Mouse (Mus musculus) cerebellum, adult 18-20 months (tissue): ENCODE measurements around the gene Rfx8.
"Not testable (repeated sequence)": the region's sequence is repeated elsewhere in the genome, so short reads cannot be mapped to it uniquely, and the experiment has no call there.

ENCODE experiments used
- DNase-seq, 2 experiments: peaks; one replicate each; pipeline ENCODE4 v3.0.0; 2021

Rfx8 gene

GRCm38 (mm10) chr1:39688573-39688972 is 32.2 kb downstream of the Rfx8 start:
- no peak for DNase-seq

GRCm38 (mm10) chr1:39687279-39687678 is 33.5 kb downstream of the Rfx8 start:
- DNase-seq = no peak

DNA sequence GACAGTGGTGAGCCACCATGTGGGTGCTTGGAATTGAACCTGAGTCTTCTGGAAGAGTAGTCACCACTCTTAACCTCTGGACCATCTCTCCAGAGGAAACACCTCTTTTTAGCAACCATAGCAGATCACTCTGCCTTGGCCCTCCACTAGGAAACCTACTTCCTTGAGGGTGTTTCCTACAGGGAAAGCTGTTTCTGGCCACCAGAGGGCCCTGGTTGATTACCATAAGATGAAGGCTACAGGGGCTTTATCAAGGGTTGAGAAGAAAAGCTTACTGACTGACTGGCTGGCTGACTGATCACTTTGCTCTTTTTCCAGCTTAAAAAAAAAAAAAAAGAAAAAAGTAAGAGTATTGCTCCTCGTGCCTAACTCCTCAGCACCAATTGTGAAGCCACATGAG is 35.0 kb downstream of the Rfx8 start:
- DNase-seq = peak; percentile 56 to 76

DNA sequence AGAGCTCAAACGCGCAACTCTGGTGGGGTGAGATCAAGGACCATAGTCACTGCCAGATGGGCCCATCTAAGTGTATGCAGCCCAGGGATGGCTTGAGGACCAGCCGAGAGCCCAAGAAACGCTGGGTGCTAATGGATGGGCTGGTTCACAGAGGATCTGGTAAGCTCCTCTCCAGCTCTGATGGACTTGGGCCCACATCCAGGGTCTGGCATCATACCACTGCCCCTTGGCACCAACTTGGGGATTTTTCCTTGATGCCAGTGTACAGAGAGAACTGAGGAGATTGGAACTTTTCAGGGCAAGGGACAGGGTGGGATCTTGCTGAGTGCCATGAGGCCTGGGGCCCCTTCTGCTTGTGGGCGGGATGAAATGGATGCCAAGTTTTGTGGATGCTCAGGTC is 39.2 kb downstream of the Rfx8 start:
- no peak for DNase-seq

- no peak for DNase-seq
These were observed 40.3 kb downstream of the Rfx8 start for GRCm38 (mm10) chr1:39680546-39680945.

DNA sequence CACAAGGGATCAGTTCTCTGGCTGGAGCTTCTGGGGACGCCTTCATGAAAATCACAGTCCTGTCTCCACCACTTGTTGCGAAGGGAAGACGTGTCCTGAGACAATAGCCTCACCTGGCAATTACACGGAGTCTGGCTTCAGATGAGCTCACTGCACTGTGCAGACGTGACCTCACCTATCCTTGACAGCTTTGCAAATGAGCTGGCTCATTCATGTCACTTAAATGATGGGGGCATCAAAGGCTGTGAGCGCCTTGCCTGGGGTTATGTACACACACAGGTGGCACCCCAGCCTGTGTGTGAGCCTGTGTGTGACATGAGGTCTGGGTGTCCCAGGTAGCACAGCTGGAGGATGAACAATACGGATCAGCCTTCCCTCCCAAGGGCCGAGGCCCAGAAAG is 41.9 kb downstream of the Rfx8 start:
- no peak for DNase-seq

DNA sequence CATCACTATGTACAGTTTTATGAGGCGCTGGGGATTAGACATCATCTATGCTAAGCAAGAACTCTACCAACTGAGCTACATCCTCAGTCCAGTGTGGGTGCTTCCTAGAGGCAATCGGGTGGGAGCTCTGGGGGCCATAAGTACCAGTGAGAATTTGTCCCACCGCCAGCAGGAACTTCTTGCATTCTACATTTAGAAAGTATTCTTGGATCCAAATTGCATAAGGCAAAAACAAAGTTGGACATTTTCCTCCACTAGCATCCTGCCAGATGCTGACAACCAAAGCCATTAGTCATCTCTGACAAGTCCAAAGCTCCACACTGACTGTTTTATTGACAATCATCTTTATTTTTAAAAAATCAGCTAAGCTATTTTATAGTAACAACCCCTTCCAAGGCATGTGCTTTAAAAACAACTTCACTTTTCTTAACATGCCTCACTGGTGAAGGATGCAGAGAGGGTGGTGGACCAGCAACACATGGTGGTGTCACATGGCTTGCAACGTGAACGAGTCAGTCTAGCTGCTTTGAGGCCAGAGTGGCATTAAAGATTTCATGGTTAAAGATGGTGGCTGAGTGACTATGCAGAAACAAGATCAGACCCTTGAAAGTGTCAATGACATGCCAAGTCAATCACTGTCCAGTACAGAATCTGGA is 44.4 kb downstream of the Rfx8 start:
- no peak for DNase-seq

- DNase-seq = no peak
These were observed 48.3 kb downstream of the Rfx8 start for GRCm38 (mm10) chr1:39672362-39673105.

DNA sequence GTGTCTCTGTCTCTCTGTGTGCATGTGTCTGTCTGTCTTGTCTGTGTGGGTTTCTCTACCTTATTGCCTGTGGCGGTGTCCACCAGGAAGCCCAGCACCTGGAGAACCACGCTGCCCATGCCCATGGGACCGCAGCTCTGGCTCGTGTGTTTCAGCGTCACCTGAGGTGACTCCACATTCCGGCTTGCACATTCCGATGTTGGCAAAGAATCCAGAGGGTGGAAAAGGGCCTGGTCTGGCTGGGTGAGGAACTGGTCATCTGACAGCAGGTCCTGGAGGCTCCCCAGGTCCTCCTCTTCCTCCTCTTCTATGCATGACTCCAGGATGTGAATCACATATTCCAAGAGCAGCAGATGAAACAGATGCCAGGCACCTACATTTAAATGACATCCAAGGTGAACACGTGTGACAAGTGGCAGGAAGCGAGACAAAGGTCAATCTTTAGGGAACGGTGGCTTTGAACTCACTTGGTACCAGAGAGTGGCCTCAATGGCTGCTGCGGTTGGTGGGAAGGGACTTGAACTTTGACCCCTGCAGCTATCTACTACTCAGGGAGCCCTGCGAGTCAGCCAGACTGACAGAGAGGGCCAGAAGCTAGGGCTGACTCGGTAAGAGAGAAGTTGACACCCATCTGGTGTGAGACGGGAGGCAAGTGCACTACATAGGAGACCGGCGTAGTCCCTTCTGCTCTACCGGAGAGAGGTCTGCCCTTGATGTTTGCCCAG is 50.4 kb downstream of the Rfx8 start:
- no peak for DNase-seq

DNA sequence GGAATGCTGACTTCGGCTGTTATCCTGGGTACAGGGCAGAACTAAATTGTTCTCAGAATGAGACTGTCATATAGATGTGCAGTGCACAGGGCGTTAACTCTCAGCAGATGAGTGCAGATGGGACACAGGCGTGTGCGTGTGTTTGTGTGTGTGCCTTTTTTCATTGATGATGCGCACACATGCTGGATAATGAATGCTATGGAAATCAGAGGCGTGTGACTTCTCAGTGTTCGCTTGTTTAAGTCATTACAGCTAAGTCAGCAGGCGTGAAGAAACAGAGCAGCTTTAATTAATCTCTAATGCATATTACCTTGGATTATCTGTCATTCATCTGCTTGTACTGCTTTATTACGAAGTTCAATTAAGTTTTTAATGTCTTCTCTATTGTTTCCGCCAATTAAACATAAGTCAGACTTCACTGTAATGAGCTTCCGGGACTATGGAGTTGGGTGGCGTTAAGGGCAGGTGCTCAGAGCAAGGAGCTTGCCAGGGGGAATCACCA is 54.0 kb downstream of the Rfx8 start:
- DNase-seq = no peak

DNA sequence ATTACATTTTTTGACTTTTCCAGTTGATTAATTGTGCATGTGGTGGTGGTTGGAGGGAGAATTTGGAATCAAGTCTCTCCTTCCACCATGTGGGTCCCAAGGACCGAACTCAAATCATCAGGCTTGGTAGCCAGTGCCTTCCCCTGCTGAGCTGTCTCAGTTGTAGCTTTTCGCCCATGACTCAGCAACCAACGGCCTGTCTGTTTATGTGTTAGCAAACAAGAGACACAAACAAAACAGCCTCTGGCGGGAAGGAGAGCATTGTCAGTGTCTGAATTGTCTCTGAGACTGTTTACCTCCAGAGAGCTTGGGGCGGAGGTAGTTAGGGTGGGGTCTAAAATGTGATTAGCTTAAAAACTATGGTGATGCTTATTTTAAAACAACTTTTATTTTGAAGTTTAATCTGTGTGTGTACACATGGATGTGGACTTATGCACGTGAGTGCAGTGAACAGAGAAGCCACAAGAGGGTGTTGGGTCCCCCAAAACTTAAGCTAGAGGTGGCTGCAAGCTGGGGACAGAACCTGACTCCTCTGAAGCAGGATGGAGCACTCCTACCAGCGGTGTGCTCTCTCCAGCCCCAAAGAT is 56.7 kb downstream of the Rfx8 start:
- DNase-seq = no peak

GRCm38 (mm10) chr1:39663050-39663449 is 57.7 kb downstream of the Rfx8 start:
- DNase-seq = no peak

- DNase-seq = no peak
These were observed 63.7 kb downstream of the Rfx8 start for GRCm38 (mm10) chr1:39656976-39657529.

GRCm38 (mm10) chr1:39654901-39655300 is 65.9 kb downstream of the Rfx8 start:
- DNase-seq = not testable (repeated sequence)

- no peak for DNase-seq
These were observed 67.8 kb downstream of the Rfx8 start for GRCm38 (mm10) chr1:39653028-39653427.

DNA sequence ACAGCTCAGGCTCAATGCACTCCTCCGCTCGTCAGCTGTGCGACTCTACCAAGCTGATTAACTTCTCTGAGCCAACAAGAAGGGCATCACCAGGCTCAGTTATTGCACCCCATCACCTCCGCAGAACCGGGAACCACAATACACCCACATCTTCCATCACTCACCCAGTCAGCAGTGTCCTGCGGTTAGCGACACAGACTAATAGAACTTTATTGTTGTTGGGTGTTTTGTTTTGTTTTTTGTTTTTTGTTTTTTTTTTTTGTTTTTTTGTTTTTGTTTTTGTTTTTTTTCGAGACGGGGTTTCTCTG is 69.6 kb downstream of the Rfx8 start, which contains the start of gene Creg2:
Gene Creg2 (minus strand): TSS at position 234 of the 308 bp plus-strand sequence.
- DNase-seq = no peak

DNA sequence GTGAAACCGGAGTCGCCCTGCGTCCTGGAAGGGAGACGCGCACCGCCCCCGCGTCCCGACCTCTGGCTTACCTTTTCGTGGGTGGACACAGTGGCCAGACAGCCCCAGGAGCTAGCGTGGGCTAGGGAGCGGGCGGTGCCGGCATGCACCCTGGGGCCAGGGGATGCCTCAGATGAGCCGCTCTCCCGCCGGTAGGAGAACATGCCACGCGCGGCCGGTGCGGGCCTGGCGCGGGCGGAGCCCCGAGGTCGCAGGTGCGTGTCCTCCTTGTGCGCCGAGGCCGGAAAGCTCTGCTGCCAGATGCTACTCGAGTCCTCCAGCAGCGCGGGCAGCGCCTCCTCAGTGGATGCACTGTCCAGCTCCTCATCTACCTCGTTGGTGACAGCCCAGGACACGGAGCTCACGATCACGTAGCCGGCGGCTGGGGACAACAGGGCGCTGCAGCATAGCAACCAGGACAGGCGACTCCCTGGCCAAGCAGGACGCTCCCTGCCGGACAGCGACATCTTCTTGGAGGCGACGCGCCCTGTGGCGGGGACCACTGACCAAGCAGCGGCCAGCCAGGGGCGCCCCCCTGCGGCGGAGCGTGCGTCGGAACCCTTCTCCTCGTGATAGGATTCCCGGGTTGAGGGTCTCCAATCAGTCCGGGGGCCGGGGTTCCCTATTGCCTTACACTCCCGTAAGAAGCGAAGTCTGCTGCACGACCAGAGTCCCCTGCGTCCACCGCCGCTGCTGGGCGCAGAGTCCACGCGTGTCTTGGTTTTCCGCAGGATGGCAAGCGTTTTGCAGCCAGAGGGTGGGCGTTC is 70.2 kb downstream of the Rfx8 start:
- peak; percentile 56 to 64 for DNase-seq

DNA sequence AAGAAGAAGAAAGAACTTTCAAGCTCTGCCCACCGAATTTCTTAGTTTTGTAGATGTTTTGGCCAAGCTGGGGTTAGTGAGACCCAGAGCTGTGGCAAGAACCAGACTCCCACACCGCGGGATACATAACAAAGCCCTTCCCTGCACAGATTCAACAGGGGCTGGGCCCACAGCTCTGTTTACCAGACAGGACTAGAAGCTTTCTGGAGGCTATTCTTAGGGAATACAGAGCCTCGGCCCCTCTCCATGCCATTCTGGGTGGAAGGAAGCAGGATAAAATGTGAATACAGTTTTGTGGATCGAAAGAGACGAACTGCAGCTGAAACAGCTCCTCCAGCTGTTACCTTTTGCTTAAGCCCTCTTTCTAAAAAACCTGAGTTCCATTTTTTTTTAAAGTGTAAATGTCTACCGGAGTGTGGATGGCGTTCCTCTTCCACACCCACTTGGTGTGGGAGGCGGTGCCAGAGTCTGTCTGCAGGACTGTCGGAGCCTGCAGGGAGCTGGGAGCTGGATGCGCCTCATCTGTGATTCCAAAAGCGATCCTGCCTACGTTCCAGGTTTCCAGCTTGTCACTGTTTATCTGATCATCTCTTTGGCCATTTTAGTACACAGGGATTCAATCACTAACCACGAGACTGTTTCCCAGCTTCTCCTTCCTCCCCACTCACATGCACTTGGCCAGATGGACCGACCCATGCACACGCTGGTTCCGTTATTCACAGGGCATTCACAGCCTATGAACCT is 70.9 kb downstream of the Rfx8 start:
- DNase-seq = peak; percentile 6 to 12

- DNase-seq = no peak
These were observed 72.2 kb downstream of the Rfx8 start for GRCm38 (mm10) chr1:39648584-39648983.

- peak; percentile 6 to 15 for DNase-seq
These were observed 74.7 kb downstream of the Rfx8 start for GRCm38 (mm10) chr1:39645905-39646759.
